Mouse (Mus musculus): Measurements from ENCODE around the gene Rdh16.
"Not testable (repeated sequence)": the region's sequence is repeated elsewhere in the genome, so short reads cannot be mapped to it uniquely, and the experiment has no call there.

DNA sequence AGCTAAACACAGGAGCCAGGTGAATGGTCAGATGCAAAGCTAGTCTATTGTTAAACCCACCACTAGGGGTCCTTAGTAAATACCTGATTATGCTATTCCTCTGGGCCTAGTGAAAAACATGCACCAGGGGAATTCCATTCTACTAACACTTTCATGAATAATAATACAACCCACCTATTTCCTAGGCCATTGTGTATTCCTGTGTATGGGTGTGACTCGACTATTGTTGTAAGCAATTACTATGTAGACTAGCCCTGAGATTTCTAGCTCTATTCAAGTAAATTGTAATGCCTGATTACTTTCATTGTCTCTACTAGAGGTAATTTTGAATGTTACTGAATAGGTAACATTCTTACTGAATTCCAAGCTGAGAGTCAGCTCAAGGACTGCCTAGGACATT, 15.5 kb upstream of the Rdh16 start:
- TF ChIP-seq CTCF, EP300 (IDR thresholded peaks at IDR 0.05; ENCODE audit: low read depth): not testable (repeated sequence)

Data from liver, embryonic 14.5 days (tissue).